Mouse (Mus musculus) activated CD4-positive, CD25-positive, alpha-beta regulatory T cell, adult 4 months (primary cell): ENCODE measurements around the gene Rcc1l. TPM values are rescaled to one million over a fixed set of nuclear protein-coding genes. Genes with fewer than 3 reads are reported as not detected.
A peak's percentile ranks its signal among the peaks of the same experiment; 100 is the strongest.

ENCODE experiments used
- ATAC-seq: one replicate; pipeline ENCODE4 v1.8.0; 2017
- polyA plus RNA-seq, 2 experiments: library from polyadenylated mRNA; unstranded; fragments of 100-300 nt; shearing (Covaris generic); gene quantifications; one replicate each; pipeline ENCODE4 v1.2.1; 2017

Gene Rcc1l
- polyA plus RNA-seq, 2 experiments from 2014 or later = 2.1 to 2.4 TPM

DNA sequence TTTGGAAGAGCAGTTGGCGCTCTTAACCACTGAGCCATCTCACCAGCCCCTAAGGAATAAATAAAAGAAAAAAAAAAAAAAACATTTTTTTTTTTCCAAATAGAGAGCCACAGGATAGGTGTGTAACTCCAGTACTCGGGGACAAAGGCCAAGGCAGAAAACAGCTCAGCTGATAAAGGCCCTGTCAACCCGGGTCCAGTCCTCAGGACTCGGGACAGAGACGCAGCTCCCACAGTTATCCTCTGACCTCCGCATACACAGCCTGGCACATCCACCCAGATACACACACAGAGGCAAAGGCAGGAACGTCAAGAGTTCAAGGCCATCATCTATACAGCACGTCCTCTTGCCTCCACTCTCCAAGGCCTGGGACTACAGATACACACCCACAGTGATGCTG lies 6.4 kb downstream of the Rcc1l start:
- ATAC-seq = no peak

DNA sequence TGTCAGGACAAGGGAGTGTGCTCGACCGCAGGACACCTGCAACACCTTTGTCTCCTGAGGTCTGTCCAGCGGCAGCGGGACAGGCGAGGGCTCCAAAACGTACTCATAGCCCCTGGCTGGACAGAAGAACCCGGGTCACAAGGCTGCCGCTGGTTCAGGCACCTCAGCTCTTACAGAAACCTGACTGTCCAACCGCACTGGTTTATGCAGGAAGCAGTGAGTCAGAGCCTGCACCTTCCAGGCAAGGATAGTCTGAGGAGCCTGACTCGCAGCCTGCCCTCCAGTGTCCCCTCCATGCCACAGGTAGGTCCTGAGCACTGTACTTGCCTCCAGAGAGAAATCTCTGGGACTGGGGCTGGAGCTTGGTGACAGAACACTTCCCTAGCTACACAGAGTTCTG lies 7.3 kb downstream of the Rcc1l start:
- no peak for ATAC-seq

DNA sequence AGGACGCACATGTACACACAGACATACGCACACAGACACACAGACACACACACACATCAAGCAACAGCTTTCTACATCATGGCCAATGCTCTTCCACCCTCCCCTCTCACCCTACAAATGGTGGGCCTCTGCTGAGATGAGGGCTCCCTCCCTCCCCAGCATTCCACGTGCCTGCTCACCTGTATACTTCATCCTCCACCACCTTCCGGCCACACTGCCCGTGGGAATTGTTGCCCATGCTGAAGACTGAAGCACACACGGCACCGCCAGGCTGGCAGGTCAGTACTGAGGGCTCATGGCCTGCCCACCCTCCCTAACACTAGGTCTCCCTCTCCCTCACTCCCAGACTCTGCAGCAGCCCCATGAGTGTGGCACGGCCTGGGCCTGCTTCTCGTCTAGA lies 8.5 kb downstream of the Rcc1l start:
- no peak for ATAC-seq

DNA sequence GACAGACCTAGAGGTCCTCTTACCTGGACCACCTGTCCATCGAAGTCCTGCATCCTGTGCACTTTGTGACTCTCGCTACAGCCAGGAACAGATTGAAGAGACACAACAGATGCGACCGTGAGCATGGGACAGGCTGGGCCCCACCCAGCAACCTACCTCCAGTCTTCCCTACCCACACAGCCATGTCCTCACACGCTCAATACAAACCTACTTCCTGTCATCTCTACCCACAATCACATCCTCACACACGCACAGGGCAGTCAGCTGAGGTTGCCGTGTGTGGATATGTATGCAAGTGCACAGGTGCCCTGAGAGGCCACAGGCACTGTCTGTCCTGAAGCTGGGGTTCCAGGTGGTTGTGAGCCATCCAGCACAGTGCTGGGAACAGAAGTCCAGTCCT lies 9.9 kb downstream of the Rcc1l start:
- peak; percentile 93 for ATAC-seq

DNA sequence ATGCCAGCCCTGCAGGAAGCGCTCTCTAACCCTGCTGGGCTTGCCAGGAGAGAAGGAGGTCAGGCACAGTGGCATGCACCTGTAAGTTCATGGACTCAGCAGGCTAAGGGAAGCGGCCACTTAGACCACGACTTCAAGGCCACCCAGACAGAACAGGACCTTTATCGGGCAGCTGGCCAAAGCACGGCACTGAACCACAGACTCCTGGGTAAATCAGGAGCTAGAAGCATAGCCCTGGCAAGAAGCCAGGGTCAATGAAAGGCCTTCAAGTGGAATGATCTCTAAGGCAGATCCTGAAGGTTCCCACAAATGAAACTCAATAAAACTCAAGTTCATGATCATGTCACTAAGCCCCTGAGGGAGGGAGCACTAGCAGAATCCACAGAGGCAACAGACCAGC lies 11.9 kb downstream of the Rcc1l start:
- ATAC-seq = no peak

DNA sequence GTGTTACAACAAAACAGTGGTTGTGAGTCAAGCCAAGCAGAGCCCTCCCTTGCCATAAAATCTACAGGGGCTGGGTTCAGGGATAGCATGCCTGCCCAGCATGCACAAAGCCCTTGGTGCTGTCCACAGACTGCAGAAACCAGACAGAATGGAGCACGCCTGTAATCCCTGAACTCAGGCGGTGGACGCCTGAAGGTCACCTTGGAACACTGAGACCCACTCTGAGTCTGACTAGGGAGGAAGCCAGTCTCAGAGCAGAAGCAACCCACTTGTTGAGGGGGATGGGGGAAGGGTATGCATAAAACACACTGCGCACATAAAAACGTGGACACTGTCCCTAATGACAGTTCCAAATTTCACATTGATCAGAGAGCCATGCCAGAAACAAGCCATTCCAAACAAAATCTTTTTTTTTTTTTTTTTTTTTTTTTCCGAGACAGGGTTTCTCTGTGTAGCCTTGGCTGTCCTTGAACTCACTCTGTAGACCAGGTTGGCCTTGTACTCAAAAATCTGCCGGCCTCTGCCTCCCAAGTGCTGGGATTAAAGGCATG lies 20.6 kb downstream of the Rcc1l start:
- no peak for ATAC-seq

DNA sequence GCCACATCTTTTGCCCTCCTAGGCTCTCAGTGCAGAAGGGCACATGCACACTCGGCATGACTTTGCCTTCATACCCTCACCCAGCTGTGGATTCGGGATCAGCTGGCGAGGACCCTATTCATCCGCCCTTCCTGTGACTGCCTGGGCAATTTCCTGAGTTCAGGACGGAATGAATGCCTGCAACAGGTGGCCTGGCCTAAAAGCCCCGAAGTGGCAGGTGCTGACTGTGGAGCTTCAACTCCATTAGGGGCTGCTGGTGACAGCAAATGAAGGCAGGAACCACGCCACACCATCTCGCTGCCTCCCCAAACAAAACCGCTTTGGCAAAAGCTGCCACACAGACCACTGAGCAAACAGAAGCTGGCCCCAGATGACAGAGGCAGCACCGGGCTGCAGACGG lies 24.7 kb downstream of the Rcc1l start:
- no peak for ATAC-seq

DNA sequence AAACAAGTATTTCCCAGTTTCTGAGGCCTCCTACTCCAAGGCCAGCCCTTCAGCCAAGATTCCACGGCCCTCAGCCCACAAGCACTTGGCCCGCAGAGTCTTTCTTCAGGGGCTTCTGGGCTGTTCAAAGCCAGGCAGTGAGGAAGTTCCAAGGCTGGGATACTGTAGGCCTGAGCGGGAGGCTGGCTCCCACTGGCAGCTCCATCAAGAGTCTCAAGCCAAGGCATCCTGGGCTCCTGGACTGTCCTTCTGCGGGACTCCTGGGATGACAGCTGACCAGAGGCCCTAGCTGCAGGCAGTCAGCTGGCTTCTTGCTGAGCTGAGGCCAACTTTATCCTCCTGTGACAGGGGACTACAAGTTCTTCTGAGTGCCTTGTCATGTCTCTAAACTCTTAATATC lies 28.4 kb downstream of the Rcc1l start:
- no peak for ATAC-seq

DNA sequence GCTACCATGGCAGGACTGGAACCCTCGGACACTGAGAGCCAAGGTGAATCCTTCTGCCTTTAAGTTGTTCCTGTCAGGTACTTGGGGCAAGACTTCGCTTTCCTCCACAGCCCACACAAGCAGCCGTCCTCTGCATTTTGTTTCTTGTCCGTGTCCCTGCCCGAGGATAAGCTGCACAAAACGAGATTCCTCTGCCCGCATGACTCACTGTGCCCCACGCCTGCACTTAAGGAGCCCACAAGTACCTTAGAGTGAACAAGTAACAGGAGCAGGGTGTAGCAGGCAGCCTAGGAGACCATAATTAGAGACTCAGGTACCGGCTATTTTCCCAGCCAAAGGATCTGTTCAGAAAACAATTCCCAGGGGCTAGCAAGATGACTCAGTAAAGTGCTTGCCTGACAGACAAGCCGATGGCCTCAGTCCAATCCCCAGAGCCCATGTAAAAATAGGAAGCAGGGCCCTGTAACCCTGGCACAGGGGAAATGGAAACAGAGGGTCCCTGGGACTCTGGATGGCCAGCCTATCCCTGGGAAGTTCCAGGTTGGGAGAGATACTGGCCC lies 29.3 kb downstream of the Rcc1l start:
- no peak for ATAC-seq

DNA sequence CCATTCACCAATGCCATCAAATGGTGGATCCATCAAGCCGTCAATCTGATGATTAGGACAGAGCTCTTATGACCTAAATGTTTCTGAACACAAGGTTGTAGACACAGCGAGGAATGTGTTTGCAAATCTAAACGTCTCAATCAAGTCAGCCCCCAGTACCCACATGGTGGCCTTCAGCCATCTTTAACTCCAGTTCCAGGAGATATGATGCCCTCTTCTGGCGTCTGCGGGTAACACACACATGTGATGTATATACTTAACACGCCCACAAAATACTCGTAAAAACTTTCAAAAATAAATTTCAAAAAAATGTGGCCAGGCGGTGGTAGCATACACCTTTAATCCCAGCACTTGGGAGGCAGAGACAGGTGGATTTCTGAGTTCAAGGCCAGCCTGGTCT lies 31.6 kb downstream of the Rcc1l start:
- ATAC-seq = no peak

DNA sequence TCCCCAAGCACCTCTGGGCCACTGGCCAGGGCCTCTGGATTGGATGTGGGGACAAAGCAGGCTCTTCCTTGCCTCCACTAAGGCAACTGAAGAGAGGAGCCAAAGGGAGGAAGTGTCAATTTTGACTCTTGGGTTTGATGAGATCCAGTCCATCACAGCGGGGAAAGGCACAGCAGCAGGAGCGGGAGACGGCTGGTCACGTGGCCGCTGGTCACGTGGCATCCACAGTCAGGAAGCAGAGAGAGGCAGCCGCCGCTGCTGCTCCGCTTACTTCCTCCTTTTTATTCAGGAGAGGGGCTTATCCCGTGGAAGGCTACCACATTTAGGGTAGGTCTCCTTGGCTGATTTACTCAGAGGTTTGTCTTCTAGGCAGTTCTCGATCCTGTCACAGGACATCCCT lies 34.2 kb downstream of the Rcc1l start:
- ATAC-seq = no peak

DNA sequence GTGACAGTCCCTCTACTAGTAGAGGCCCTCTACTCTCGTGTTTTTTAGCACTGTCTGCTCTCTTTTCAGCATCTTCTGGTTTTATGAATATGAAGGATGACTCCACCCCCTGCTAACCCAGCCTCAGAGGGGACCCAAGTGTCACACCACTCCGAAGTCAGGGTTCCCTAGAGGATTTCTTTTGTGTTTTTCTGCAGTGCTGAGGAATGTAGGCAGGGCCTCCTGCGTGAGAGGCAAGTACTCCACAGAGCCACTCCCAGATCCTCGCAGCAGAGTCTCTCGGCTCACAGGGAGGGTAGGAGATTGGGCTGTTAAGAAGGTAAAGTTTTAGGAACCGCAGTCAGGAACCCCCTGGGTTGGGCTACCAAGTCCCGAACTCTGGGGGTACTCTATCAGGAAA lies 35.3 kb downstream of the Rcc1l start:
- ATAC-seq = no peak

DNA sequence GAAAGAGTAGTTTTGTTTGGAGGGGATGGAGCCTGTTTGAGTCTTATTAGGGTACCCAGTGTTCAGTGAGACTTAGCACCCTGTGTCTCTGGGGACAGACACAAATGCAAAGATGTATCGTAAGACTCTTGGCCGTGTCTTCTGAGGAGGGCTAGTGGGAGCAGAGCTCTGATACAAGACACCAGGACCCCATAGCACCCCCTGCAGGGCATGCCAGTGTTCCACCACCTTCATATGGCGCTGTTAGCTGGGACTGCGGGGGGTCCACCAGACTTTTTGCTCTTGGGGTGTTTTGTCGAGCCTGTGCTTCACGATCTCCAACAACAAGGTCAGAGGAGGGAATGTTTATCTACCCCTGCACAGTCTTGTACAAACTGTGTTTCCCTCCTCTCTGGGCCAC lies 37.1 kb downstream of the Rcc1l start:
- no peak for ATAC-seq

DNA sequence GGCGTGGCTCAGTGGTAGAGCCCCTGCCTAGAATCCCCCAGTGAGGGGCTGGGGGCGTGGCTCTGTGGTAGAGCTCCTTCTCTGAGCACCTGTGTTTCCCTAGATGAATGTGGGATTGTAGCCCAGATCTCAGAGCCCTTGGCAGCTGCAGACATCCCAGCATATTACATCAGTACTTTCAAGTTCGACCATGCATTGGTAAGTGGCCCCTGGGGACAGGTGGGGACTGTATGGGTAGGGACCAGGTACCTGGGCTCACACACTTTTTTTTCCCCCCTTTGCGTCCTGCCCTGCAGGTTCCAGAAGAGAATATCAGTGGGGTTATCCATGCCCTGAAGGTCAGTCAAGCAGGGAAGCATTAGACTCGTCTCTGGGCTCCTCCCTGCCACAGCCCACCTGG lies 38.6 kb downstream of the Rcc1l start:
- no peak for ATAC-seq

DNA sequence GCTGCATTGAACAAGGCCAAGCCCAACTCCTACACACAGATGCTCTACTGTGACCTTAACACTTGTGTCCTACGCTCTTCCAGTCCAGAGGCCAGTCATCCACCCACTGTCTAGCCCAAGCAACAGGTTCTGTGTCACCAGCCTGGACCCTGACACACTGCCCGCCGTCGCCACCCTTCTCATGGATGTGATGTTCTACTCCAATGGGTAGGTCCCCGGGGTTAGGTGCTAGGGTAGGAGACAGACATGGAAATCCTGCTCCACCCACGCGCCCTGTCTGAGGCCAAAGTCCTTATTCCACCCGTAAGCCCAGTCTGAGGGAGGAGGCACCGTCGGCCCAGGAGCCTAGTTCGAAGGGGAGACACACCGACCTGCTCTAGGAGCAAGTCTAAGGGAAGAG lies 40.6 kb downstream of the Rcc1l start:
- no peak for ATAC-seq

DNA sequence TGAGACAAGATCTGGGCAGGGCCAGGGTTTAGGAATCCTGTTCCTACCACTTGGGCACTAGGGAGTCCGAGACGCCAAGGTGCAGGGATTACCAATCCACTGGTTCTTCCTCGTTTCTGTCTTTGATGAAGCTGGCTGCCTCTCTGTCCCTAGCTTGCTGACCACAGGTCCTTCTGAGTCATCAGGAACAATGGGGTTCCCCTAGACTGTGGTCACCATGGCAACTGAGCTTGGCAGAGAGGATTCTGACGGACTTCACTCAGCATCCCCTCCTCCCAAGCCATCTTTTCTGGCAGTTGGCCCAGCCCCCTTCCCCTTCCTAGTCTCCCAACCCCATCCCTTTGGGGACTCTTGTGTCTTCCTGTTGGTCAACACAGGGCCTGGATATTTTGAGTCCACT lies 45.0 kb downstream of the Rcc1l start:
- no peak for ATAC-seq

DNA sequence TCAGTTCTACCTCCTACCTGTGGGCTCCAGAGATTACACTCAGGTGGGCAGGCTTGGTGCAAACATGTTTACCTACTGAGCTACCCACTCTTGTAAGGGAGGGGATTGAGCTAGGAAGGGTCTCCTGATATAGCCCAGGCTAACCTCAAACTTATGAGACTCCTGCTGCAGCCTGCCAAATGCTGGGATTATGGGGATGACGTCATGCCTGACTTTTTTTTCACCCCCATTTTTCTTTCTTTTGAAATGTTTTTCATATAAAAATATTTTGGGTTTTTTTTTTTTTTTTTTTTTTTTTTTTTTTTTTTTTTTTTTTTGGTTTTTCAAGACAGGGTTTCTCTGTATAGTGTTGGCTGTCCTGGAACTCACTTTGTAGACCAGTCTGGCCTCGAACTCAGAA lies 50.3 kb downstream of the Rcc1l start:
- ATAC-seq = no peak

DNA sequence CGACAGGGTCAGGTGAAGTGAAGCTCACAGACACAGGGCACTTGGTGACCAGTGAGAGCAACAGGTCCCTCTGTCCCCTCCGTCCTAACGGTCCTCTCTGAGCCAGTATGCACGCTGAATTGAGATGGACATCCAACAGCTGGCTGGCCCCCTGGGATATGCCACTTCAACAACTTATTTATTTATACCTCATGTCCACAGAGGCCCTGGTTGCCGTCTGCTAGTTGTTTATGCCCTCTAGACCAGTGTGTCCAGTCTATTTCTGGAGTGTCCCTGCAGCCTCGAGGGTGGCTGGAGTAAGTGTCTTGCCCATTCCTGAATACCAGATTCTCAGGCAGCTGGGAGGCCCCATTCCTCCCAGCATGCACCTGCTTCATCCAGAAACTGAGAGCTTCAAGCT lies 52.7 kb downstream of the Rcc1l start:
- ATAC-seq = no peak

DNA sequence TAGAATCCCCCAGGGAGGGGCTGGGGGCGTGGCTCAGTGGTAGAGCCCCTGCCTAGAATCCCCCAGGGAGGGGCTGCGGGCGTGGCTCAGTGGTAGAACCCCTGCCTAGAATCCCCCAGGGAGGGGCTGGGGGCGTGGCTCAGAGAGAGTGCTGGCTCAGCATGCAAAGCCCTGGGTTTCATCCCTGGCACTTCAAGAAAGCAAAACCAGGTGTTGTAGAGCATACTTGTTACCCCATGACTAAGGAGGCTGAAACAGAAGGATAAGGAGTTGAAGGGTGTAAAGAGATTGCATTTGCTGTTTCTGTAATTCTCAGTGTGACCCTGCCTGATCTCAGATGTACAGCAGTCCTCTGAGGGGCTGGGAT lies 54.7 kb downstream of the Rcc1l start:
- no peak for ATAC-seq

DNA sequence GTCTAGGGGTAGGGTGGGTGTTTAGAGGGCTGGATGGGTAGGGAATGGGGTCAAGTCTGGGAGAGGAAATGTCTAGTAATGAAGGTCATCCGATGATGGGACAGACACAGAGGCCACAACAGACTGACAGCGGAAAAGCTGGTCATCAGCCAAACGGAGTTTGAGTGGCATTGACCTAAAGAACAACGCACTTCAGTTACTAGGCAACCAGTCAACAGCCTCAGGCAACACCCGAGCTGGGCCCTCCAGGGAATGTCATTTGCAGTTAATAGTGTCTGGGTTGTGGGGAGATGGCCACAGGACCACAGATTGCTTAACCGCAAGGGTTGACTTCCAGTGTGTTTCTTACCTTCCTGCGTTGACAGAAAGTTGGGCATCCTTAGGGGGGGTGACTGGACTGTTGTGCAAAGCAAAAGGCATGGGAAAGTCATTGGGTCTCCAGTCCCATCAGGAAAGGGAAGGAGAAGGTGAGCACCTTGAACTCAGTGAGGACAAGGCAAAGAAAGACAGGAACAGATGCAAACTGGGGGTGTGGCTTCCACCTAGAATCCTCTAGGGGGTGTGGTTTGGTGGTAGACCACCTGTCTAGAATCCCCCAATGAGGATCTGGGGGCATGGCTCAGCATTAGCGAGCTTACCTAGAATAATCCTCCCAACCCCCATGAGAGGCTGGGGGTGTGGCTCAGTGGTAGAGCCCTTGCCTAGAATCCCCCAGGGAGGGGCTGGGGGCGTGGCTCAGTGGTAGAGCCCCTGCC lies 55.3 kb downstream of the Rcc1l start:
- ATAC-seq = no peak

DNA sequence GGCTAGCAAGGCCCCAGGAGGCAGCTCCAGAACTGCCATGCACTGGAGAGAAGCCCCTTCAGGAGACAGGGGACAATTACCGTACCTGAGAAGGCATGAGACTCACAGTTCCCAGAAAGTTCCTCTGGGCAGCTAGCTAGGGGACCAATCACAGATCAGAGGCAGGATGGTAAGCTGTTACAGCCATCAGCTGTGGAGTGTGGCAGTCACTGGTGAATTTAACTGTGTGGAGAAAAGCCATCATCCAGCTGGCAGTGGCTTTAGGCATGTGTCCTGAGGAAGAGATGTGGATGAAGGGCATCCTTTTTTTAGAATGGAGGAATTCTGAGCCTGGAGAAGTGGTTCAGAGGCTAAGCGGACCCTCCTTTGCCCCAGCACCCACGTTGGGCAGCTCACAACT lies 56.4 kb downstream of the Rcc1l start:
- ATAC-seq = no peak

DNA sequence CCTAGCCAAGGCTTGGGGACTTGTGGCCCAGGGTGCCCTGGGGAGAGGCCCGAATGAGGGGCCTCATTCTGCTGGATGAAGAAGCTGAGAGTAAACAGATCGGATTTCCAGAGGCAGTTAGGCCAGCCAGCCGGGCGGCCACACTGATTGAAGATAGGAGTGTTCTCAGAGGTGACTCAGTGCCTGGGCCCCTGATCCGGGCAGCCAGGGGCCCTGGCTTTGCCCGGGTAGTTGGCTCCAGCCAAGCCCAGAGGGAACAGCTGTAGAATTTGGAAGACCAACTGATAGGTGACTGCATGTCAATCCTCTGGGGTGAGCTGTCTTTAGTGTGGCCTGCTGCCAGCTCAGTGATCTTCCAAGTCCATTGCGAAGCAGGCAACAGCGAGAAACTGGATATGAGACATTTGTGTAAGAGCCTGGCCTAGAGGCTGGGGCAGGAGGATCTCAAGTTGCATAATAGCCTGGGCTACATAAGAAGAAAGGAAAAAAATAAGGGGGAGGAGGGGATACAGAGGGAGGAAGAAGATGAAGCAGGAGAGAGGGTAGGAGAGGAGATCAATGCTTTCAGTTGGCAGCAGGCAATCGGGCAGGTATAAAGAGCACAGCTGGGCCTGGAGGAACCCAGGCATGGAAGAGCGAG lies 57.0 kb downstream of the Rcc1l start:
- ATAC-seq = no peak

DNA sequence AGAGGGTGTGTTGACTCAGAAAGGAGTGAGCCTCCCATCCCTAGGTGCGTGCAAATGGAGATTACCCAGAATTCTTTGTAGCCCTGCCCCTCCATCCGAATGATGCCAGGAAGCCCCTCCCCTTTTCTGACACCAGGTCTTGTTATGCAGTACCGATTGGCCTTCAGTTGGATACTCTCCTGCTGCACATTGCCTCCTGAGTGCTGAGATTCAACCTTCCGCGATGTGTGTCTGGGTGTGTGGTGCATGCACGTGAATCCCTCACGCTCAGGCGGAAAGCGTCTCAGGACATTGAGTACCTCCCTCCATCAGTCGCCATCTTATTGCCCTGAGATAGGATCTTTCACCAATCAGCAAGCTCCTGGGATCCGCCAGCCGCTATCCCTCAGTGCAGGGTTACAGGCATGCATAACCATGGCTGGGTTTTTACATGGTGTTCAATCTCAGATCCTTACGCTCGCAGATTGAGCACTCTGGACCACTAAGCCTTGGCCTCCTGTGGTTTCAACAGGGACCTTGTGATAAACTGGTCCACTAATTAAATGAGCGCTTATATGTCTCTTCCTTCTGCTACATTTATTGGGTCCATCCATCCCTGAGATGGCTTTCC lies 57.7 kb downstream of the Rcc1l start:
- no peak for ATAC-seq
